Mouse (Mus musculus) forebrain, embryonic 16.5 days (tissue): ENCODE data around the gene Akip1. TPM values are rescaled to one million over a fixed set of nuclear protein-coding genes. Genes with fewer than 3 reads are reported as not detected.

Experiments
- ATAC-seq: fragments of 200-750 bp; cut with Nextera tagmentation; 2 replicates; pipeline ENCODE4 v1.8.0; 2017; ENCODE audit warnings: mild to moderate bottlenecking, moderate library complexity
- H3K27ac ChIP-seq: fragments of 300-500 bp; sonication (generic); 2 replicates; pipeline ENCODE4 v1.5.1; 2014; ENCODE audit warnings: low read length, control low read depth
- H3K27me3 ChIP-seq: fragments of 300-500 bp; sonication (generic); replicated peaks from 2 replicates; pipeline ENCODE4 v1.6.1; 2014; ENCODE audit warnings: low read length; ENCODE audit not compliant: control insufficient read depth, insufficient read depth
- H3K36me3 ChIP-seq: fragments of 300-500 bp; sonication (generic); 2 replicates; pipeline ENCODE4 v1.6.1; 2014; ENCODE audit not compliant: control insufficient read depth, insufficient read depth
- H3K4me1 ChIP-seq: fragments of 300-500 bp; sonication (generic); replicated peaks from 2 replicates; pipeline ENCODE4 v1.6.1; 2014; ENCODE audit warnings: low read length; ENCODE audit not compliant: control insufficient read depth, insufficient read depth
- H3K4me2 ChIP-seq: fragments of 300-500 bp; sonication (generic); 2 replicates; pipeline ENCODE4 v1.6.1; 2014; ENCODE audit warnings: mild to moderate bottlenecking, low read length, control low read depth
- H3K4me3 ChIP-seq: fragments of 300-500 bp; sonication (generic); replicated peaks from 2 replicates; pipeline ENCODE4 v1.5.1; 2014; ENCODE audit warnings: mild to moderate bottlenecking, low read length, control low read depth
- H3K9ac ChIP-seq: fragments of 300-500 bp; sonication (generic); replicated peaks from 2 replicates; pipeline ENCODE4 v1.6.1; 2014; ENCODE audit warnings: low read depth, low read length, control low read depth
- H3K9me3 ChIP-seq: fragments of 300-500 bp; sonication (generic); 2 replicates; pipeline ENCODE4 v1.6.1; 2016; ENCODE audit warnings: low read length; ENCODE audit not compliant: control insufficient read depth
- WGBS: fragments of 180-500 bp; shearing (Covaris S2); extraction: QIAGEN DNeasy Blood & Tissue Kit; methylation state at CpG from one replicate; pipeline ENCODE4 v1.1.7; 2014; 5-methylcytosine and 5-hydroxymethylcytosine counted together
- polyA plus RNA-seq: library from polyadenylated mRNA; unstranded; fragments of >200 nt; fragmentation: Nextera tagmentation; extraction: Ambion mirVana; gene quantifications from 2 replicates; pipeline ENCODE4 v1.2.1, GENCODE M21; 2015

Gene Akip1
- polyA plus RNA-seq, 1 experiment from 2014 or later = 19.4 TPM

DNA sequence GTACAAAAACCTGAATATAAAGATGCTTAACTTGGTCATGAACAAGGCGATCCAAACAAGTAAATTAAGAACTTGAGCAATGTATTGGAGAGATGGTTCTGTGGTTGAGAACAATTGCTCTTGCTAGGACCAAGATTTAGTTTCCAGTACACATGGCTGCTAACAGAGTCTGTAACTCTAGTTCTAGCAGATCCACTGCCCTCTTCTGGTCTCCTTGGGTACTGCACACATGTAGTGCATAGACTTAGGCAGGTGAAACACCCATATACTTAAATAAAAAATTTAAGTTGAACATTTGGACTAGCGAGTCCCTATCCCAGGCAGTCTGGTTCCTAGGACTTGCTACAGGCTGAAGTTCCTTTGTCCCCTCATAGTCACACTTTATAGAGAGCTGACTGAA lies 19.1 kb downstream of the Akip1 start:
- Histone ChIP-seq H3K27ac (no peak overlapping the region), H3K9ac (no peak overlapping the region), H3K9me3 (no peaks in the 10 kb centered on the region), H3K4me1 (no peaks in the 10 kb centered on the region), H3K27me3 (no peaks in the 10 kb centered on the region), H3K4me2 (no peak overlapping the region), H3K4me3 (no peak overlapping the region), H3K36me3 (no peaks in the 10 kb centered on the region)
- WGBS = 96% methylated on average over 2 of the region's 2 CpGs
- ATAC-seq = no peak

GRCm38 (mm10) chr7:109723114-109723513 lies 19.6 kb downstream of the Akip1 start:
- H3K27ac ChIP-seq = no peak overlapping the region
- H3K36me3 ChIP-seq = no peaks in the 10 kb centered on the region
- no peaks in the 10 kb centered on the region for H3K27me3 ChIP-seq
- WGBS = 95% methylated on average over 8 of the region's 8 CpGs
- no peak overlapping the region for H3K4me2 ChIP-seq
- no peak overlapping the region for H3K9ac ChIP-seq
- no peaks in the 10 kb centered on the region for H3K9me3 ChIP-seq
- H3K4me1 ChIP-seq = no peaks in the 10 kb centered on the region
- ATAC-seq = no peak
- no peak overlapping the region for H3K4me3 ChIP-seq

DNA sequence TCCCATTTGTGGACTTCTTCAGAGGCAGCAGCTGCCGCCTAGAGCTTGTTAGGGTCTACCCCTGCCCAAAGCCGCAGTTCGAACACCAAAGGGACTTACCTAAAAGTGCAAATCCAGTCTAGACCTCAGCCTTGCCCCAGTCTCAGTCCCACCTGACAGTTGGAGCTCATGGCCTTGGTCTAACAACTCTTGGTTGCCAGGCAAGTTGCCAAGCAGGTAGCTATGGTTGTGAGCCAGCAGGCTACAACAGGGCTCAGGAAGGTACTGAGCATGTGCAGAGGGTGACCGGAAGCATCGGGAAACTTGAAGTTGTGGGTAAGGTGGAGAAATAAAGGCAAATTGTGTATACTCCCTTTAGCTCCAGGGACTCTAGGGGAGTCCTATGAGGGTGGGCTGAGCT lies 20.2 kb downstream of the Akip1 start, which contains the start of gene BC051019:
BC051019 (minus strand) TSS at position 154 of the 400 bp plus-strand sequence.
- Histone ChIP-seq H3K27ac (no peak within 1 kb of the TSS), H3K4me3 (no peak within 1 kb of the TSS), H3K4me2 (no peak within 1 kb of the TSS), H3K9ac (no peak within 1 kb of the TSS), H3K36me3 (no peaks in the 10 kb centered on the region), H3K4me1 (no peaks in the 10 kb centered on the region), H3K27me3 (no peaks in the 10 kb centered on the region), H3K9me3 (no peaks in the 10 kb centered on the region)
- ATAC-seq = no peak
- WGBS = 93% methylated on average over 5 of the region's 5 CpGs

GRCm38 (mm10) chr7:109731626-109732025 lies 28.1 kb downstream of the Akip1 start, which contains the start of gene Ascl3:
TSS of gene Ascl3 (minus strand) at chr7:109731726.
- Histone ChIP-seq H3K4me2 (no peak within 1 kb of the TSS), H3K4me1 (no peaks in the 10 kb centered on the region), H3K36me3 (peaks cover 9% of the 10 kb centered on the region), H3K27me3 (no peaks in the 10 kb centered on the region), H3K27ac (no peak within 1 kb of the TSS), H3K9me3 (no peaks in the 10 kb centered on the region), H3K9ac (no peak within 1 kb of the TSS), H3K4me3 (no peak within 1 kb of the TSS)
- no peak for ATAC-seq
- WGBS = 88% methylated on average over 5 of the region's 5 CpGs

- no peak for ATAC-seq
Measured at GRCm38 (mm10) chr7:109734806-109735205, 31.3 kb downstream of the Akip1 start.

DNA sequence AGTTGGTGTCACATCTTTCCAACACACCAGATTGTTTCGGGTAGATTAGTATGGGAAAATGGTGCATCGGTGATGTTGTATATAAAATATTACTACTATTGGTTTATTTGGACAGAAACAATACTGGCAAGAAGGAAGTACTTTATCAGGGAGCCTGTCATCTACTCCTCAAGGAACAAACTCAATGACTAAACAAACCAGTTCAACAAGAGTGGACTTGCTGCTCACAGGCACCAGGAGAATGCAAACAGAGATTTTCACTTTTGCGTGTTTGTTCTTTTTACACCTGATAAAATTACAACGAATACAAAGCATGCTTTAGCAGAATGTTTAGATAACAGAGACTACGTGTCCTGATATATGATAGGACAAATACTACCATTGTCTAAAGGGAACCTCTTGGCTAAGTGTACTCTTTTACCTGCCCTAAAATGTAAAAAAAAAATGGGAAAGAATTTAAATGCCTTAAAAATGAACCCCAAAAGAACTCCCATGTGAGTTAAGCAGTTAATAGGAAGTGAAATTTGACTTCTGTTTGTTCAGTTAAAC lies 36.4 kb downstream of the Akip1 start:
- Histone ChIP-seq H3K9me3 (no peaks in the 10 kb centered on the region), H3K36me3 (peaks cover 33% of the 10 kb centered on the region), H3K4me2 (no peak overlapping the region), H3K4me1 (no peaks in the 10 kb centered on the region), H3K27ac (no peak overlapping the region), H3K9ac (no peak overlapping the region), H3K27me3 (no peaks in the 10 kb centered on the region), H3K4me3 (no peak overlapping the region)
- 94% methylated on average over 5 of the region's 5 CpGs for WGBS
- ATAC-seq = no peak

More at GRCm38 (mm10) chr7:109734806-109735205, 31.3 kb downstream of the Akip1 start:
- no peak overlapping the region for H3K4me2 ChIP-seq
- H3K27me3 ChIP-seq = no peaks in the 10 kb centered on the region
- H3K9ac ChIP-seq = no peak overlapping the region
- no peaks in the 10 kb centered on the region for H3K4me1 ChIP-seq
- H3K36me3 ChIP-seq = peaks cover 10% of the 10 kb centered on the region
- H3K9me3 ChIP-seq = no peaks in the 10 kb centered on the region
- 93% methylated on average over 4 of the region's 4 CpGs for WGBS
- H3K27ac ChIP-seq = no peak overlapping the region
- no peak overlapping the region for H3K4me3 ChIP-seq

GRCm38 (mm10) chr7:109741060-109741459 lies 37.6 kb downstream of the Akip1 start:
- H3K36me3 ChIP-seq = peaks cover 33% of the 10 kb centered on the region

DNA sequence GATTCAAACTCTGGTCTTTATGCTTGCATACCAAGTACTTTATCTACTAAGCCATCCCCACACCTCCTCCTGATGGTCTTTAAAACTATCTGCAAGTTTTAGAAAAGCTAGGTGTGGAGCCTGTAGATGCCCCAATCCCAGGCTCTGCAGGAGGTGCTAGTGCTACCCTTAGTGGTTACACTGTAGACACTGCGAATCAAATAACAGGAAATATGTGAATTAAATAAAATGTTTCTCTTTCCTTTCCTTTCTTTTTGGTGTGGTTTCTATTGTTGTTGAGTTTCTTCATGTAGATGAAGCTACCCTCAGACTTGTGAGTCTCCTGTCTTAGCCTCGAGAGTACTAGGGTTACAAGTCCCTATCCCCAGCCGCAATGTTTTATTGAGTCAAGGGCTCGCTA lies 38.2 kb downstream of the Akip1 start:
- no peaks in the 10 kb centered on the region for H3K4me1 ChIP-seq
- H3K9ac ChIP-seq = no peak overlapping the region
- no peak for ATAC-seq
- no peak overlapping the region for H3K27ac ChIP-seq
- H3K4me3 ChIP-seq = no peak overlapping the region
- 92% methylated on average over 4 of the region's 4 CpGs for WGBS
- H3K9me3 ChIP-seq = no peaks in the 10 kb centered on the region
- no peaks in the 10 kb centered on the region for H3K27me3 ChIP-seq
- no peak overlapping the region for H3K4me2 ChIP-seq
- H3K36me3 ChIP-seq = peaks cover 27% of the 10 kb centered on the region

More at GRCm38 (mm10) chr7:109741060-109741459, 37.6 kb downstream of the Akip1 start:
- Histone ChIP-seq H3K27me3 (no peaks in the 10 kb centered on the region), H3K4me1 (no peaks in the 10 kb centered on the region), H3K4me3 (no peak overlapping the region), H3K27ac (no peak overlapping the region), H3K9me3 (no peaks in the 10 kb centered on the region), H3K4me2 (no peak overlapping the region), H3K9ac (no peak overlapping the region)
- ATAC-seq = no peak
- WGBS = 89% methylated on average over 1 of the region's 1 CpGs

- Histone ChIP-seq H3K4me2 (no peak overlapping the region), H3K4me3 (no peak overlapping the region), H3K27ac (no peak overlapping the region), H3K27me3 (no peaks in the 10 kb centered on the region), H3K4me1 (peaks cover 5% of the 10 kb centered on the region), H3K9ac (no peak overlapping the region), H3K36me3 (peaks cover 15% of the 10 kb centered on the region), H3K9me3 (no peaks in the 10 kb centered on the region)
- no peak for ATAC-seq
- 52% methylated on average over 1 of the region's 1 CpGs for WGBS
Measured at GRCm38 (mm10) chr7:109747747-109748146, 44.3 kb downstream of the Akip1 start.
